Mouse (Mus musculus): ENCODE results near the gene Sh2b1.

DNA sequence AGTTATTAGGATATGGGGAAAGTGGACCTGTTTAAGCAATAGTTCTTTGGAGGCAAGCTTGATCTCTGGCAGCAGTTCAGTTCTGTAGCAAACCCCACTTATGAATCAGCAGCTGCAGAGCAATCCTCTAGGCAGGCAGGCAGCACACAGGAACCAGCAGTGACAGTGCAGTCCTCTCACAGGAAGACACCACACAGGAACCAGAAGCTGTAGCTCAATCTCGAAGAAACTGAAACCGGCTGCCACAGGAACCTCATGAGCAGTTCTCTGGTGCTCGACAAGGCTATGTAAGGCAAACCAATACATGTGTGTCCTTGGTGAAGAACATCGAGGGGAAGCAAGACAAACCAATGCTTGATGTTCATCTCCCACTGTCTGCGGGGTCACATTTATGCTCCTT, 53.5 kb downstream of the Sh2b1 start:
- TF ChIP-seq EP300 (optimal IDR thresholded peaks at IDR 0.05) (no peak), CTCF (IDR thresholded peaks at IDR 0.05; ENCODE audit: low read depth) (no peak)
